Mouse (Mus musculus): Measurements from ENCODE around the gene Elmo3.

DNA sequence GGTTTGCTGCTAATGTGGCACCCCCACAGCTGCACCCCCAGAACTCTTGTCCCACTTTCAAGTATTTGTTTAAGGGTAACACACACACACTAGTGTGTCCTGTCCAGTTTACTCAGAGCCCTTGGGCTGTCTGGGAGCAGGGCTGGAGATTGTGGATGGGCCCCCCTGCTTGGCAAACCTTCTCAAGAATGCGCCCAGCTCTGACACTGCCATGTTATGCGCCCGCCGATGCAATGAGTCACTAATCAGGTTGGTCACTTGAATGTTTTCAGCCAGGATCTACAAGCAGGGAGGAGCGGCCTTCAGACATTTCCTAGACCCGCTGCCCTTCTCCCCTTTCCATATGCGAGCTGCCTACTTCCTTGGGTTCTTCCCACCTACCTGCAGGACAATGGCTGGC, 12.9 kb upstream of the Elmo3 start:
- no peak for TF ChIP-seq CTCF (IDR thresholded peaks at IDR 0.05; ENCODE audit: low read depth)
- no peak for TF ChIP-seq EP300 (IDR thresholded peaks at IDR 0.05; ENCODE audit: low read depth)
